Mouse (Mus musculus) adrenal gland, postnatal 25 days (tissue): ENCODE results near the gene Gm45062. TPM values are rescaled to one million over a fixed set of nuclear protein-coding genes. Genes with fewer than 3 reads are reported as not detected.
"Not testable (repeated sequence)": the region's sequence is repeated elsewhere in the genome, so short reads cannot be mapped to it uniquely, and the experiment has no call there.

Experiments
- DNase-seq: peaks from one replicate; pipeline ENCODE4 v3.0.0; 2021; ENCODE audit warnings: mixed read lengths
- total RNA-seq: library from RNA; stranded (reverse); gene quantifications from 2 replicates; pipeline ENCODE4 v1.2.3, GENCODE M21; 2021

Gene Gm45062
- total RNA-seq, 1 experiment from 2014 or later, result not detected

DNA sequence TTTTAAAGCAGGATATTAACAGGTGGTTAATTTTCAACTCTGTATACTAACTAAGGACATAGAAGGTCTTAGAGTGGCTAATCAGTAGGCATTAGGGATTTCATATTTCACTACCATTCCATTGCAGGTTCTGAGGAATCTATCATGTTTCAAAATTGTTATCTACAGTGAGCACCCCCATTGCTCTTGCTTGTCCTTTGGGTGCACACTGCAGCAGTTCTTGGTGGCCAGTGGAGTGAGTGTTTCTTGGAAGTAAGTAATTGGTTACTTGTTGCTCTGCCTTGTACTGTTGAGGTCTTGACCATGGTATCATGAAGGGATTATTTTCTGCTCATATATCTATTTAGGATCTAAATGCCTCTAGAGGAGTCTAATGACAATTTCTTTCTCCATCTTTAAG is 57.0 kb downstream of the Gm45062 start:
- DNase-seq, result no peak

DNA sequence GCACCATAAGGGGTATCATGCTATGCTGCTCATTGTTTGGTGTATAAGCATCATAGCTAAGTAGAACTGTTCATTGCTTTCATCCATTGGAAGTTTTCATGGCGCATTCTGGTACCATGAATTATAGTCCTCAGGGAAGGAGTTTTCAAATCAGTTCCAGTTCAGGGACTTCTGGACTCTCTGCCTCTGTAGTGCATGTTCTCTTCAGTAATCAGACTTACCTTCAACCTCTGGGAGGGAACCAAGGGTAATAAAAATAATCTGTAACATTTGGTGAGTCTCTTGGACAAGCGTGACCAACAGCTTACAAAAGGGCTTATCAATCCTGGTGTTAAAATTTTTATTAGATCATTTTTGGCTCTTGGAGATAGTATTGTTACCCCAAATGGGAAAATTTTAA is 60.3 kb downstream of the Gm45062 start:
- DNase-seq, result no peak

DNA sequence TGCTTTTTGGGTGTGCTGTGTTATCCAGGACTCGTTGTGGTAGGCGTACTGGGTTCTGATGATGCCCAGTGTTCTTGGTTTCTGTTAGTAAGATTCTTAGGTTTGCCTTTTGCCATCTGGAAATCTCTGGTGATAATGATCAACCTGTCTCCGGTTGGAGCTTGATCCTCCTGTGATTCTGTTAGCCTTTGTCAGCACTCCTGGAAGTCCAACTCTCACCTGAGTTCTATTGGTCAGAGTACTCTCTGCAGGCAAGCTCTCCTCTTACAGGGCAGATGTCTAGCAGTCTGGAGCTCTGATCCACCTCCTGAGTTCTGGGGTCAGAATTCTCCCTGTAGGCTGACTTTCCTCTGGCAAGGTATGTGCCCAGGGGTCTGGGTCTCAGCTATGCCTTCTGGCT is 72.2 kb downstream of the Gm45062 start:
- DNase-seq, result not testable (repeated sequence)

DNA sequence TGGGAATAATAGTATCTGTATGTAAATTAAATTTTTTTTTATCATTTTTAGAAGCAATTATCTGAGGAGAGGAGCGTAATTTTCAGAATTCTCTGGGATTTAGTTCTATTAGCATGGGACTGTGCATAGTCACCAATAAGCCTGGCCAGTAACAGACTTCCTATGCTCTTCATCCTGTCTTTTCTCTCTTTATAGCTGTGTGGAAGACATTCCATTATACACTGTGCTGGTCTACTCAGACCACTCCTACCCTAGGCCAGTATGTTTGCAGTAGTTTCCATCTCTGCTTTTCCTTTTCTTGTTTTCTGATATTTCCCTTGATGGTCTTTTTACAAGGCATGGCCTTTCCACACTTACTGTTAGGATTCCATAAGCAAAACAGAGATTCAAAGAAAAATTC is 74.1 kb downstream of the Gm45062 start:
- DNase-seq, result no peak

DNA sequence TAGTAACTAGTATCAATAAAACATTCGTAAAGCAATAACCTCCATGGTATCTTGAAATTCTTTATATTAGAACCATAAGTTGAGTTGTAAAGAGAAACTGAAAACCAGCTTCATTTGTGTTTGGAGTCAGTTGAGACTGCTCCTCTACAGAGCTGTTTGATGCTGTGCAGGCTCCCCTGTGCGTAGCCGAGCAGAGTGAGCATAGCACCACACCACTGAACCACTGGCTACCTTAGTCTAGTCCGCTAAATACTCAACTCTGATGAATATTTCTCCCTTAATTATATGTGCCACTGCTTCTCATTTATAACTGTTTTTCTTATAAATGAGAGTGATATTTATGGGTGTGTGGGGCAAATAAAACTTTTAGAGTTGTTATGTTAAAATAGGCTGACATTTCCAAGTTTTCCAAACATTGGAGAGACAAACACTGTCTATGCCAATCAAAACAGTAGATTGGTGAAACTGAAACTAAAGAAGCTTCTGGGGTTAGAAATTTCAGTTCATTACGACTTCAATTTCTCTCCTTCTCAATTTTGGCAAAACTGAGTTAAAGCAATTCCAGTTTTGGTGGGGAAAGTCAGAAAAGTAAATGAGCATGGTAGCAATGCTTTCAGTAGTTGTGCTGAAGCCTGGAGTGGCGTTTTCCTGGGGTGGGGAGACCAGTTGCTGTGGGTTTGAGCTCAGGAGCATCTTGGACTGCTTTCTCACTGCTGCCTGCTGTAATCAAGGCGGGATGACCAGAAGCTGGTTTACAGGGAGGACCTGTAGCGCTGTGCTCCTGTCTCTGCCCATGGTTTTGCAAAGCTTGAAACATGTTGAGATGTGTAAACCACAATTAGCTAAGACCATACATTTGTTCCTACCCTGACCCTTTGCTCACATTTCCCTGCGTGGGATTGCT is 77.5 kb downstream of the Gm45062 start:
- no peak for DNase-seq

DNA sequence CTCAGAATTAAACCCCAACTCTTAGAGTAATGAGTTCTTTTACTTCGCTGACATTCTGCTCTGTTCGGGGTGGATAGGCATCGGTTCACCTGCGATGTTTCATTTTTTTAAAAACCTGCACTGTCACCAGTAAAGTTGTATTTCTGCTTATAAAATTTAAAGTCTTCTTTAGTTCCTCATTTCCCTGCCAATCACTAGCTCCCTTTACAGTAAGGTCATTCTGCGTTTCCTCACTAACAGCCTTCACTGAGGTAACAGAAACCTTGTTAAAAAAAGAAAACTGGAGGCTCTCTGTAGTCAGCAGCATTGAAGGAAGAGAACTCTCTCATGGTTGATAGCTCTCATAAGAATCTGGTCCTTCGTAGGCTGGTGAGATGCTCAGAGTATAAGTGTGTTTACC is 80.2 kb downstream of the Gm45062 start:
- DNase-seq, result no peak

DNA sequence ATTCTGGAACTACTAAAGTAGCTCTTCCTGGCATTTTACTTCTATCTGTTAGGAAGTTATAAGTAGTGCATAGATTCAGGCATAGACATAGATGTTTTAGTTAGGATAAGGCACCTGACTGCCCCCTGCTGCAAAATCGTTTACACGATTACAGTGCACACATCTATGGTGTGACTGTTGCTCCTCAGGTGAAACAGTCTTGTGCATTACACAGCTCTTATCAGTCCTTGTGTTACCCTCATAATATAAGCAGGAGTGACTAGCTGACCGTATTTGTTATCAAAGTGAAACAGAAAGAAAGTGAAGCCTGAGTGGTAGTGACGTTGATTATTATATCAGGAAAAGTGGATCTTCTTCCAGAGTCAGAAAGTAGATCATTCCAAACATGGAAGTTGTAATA is 84.0 kb downstream of the Gm45062 start:
- DNase-seq, result no peak

DNA sequence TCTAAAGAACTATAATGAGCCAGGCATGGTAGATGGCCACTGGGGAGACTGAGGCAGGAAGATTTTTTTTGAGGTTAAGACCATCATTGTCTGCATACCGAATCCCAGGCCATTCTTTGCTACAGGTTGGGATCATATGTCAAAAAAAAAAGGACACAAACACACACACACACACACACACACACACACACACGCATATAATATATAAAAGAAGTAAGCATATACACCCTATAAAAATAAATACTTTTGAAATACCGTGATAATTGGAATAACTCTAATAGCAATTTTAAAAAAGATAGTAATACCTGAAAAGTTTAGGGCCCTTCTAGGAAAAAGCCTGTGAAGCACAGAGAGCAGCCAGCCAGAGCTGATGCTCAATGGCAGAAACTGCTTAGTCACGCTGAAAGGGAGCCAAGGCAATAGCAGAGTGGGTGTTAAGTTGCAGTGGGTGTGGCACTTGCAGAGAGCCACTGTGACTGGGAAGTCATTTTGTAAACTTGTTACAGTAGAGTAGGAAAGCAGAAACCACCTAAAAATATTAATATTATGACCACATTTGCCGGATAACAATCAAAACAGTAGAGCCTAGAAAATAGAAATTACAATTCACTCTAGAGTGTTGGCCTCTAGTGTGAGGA is 86.1 kb downstream of the Gm45062 start:
- DNase-seq, result peak; percentile 13

DNA sequence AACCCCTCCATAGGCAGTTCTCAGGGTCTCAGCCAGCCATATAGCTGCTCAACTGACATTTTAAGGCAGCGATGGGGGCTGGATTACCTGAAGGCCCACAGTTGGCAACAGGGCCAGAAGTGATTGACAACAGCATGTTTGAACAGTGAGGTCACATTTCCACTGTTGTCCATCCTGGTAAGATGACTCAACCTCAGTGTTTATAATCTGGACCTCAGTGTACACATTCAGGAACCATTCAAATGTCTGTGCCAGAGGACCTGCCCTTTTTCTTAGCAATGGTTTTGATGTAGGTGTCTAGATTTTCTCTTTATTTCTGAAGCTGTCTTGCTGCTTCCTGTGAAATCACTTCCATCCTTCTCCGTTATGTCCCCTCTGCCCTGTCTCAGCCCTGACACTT is 87.9 kb downstream of the Gm45062 start:
- no peak for DNase-seq

DNA sequence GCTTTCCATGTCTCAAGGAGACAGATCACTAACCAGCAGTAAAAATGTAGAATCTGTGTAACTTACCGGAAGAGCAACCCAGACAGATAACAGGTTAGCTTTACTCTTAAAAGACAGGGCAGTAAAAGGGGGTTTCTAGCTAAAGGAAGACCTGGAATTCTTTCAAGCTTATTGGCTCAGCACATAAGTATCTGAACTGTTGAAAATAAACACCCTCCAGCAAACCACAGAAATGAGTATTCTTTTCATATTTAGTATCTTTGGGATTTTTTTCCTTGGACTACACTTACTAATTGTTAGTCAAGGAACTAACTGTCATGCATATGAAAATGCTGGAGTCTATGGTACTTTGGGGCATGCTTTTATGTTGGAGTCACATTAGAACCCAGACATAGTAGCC is 89.1 kb downstream of the Gm45062 start:
- DNase-seq, result no peak

DNA sequence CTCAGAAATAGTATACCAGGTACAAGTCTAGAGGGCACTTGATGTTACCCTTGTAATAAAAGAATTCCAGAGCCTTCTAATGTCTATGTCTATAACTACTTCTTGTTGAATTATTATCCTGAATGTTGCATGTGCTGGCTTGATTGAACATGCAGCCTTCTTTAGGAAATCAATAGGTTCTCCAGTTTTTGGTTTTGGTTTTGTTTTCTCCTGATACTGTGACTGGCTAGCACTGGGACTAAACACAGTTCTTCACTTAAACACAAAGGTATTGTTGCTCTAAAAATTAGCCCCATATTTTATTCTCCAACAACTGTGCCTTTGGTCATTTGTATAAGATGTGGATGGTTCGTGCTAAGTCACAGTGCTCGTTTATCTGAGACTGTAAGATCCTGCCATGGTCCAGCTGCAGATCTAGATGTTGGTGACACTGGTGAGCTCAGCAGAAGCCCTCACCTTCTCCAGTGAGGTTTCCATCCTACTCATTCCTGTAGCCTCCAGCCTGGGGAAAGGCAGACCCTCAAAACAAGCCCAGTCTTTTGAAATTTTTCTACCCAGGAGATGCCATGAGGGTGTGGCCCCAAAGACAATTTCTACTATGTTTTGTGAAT is 89.9 kb downstream of the Gm45062 start:
- no peak for DNase-seq

DNA sequence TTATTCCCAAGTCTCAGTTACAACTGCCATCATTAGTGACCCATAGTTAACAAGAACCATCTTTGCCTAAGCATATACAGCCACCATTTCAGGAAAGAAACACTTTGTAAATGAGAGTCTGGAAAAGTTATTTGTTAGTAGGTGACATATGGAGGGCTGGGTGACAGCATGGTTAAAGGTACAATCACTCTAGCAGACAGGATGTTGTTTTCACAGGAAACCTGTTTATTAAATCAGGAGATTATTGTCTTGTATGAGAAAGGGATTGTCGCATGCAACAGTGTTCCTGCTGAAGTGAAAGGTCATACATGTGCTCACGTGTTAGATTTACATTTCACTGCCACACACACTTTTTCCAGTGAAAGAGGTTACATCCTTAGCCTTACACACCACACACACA is 92.3 kb downstream of the Gm45062 start:
- no peak for DNase-seq

DNA sequence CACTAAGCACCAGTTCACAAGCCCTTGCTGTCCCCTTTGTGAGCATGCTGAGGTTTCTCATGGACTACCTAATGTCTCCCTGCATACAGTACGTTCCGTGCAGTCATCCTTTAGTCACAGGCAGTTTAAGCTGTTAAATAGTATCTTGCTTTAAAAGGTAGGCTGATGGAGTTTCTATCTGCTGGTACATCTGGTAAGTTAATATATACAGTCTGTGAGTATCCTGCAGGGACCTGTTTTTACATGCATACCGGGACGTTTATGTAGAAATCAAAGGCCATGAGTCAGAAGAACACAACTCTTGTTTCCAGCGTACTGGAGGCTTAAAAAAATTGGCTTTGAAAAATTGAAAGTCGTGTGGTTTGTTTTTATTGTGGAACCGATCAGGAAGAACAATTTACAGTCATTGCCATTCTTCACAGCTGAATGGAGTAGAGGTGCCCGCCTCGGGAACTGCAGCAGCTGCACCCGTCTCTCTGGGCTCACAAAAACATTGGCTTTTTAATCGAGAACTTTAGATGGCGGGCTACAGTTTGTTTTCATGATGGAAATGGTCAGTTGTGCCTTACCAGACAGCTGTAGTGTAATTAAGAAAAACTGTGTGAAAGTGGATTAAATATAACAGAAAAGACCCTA is 93.4 kb downstream of the Gm45062 start:
- no peak for DNase-seq

DNA sequence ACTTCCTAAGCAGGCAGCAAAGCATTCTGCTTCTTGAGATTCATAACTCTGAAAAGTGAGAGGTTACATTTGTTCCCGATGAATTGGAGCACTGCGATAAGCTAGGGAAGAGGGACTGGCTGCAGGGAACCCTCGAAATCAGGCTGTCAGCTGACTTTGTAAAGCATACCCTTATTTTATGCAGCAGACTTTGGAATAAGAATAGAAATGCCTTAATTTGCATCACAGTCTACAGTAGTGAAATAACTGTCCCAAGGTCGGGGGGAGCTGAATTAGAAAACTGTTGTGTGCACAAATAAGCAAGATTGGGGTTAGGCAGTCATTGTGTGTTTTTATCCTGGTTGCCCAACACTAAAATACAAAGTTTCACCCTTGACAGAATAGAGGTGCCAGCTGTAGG is 94.2 kb downstream of the Gm45062 start:
- no peak for DNase-seq

DNA sequence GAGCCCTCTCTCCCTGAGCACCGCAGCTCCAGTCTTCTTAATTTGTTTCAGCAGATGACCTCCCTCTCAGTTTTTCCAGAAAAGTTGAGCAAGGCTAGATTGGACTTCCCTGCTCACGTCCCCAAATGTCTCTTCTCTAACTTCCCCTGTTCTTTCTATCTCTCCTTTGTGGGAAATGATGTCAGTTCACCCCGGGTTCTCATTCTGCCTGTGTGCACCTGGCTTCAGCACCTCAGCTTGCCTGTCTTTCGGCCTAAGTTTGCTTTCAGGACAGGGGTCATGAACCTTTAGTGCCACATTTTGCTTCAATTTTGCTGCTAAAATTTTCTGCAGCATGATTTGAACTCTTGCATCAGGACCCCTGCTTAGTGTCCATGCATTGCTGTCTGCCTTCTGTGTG is 95.6 kb downstream of the Gm45062 start:
- no peak for DNase-seq

DNA sequence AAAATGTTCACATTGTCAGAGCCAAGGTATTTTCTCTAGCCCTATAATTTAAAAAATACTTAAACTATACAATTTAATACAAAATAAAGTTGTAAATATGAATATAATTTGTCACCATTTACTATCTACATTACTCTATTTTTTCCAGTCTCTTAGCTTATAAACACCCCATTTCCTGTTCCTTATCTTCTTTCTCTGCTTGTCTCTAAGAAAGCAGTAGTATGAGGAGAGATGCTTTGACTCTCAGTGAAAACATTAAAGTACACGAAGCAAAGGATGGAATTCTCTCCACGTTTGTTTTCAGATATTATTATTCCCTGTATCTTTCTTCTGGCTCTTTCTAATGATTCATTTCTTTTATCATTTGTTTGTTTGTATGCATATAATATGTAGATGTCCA is 99.0 kb downstream of the Gm45062 start:
- DNase-seq, result no peak

DNA sequence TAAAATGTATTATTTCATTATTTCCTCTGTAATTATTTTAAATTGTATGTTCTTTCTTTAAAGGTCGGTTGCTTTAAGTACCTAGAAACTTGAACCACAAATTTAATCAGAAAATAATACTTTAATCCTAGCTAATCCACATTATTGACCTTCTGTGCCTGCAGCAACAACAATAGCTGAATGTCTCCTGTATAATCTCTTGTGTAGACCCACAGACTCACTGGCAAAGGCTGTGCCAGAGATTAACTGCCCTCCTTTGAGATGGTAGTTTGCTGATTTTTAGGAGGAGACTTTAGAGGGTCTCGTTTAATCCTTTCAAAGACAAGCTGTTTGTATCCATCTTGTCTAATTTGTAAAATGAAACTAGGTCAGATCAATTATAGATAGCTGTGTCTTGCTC is 99.5 kb downstream of the Gm45062 start:
- DNase-seq, result no peak

DNA sequence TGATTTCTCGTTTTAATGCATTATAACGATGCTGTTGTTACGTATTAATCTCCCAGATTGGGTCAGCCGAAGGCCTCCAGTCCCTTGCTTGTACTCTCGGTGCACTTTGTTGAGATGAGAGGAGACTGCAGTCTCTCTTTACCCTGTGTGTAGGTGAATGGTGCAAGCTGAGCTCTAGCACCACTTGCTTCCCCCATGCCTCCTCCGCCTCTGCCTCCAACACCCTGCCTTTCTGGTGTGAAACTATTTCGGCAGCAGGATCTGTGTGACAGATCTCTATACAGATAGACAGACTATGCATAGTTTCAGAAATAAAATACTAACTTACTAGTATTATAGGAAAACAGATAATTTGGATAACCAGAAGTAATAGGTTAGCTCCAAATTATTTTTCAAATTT is 101.6 kb downstream of the Gm45062 start:
- DNase-seq, result no peak

DNA sequence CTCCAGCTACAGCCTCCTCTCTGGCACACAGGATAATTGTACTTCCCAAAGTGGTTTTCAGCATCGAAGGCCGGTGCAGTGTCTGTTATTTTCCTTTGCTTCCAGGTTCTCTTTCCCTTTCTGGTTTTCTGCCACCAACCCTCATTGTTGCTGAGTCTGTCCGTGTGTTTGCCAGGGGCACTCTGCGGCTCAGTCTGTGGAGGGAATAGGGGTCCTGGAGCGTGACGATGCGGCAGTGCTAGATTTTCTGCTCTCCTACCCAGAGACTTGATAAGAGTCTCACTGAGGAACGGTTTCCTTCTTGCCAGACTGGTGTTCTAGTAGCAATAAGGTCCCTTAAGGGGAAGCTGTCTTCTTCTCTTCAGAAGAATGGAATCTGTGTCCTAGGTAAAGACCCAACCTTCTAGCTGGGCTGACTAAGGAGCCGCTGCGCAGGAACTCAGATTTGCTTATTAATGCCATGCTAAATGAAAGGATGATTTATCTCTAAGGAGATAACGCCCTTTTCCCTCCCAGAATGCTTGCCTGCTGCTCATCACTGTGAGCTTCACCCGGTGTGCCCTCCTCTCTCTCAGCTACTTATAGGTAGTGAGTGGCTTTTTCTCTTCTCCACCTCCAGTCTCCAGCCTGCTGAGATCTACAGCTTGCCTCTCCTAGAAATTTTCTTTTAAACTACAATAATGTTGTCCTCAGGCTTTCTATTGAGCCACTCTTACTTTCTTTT is 104.9 kb downstream of the Gm45062 start:
- no peak for DNase-seq

DNA sequence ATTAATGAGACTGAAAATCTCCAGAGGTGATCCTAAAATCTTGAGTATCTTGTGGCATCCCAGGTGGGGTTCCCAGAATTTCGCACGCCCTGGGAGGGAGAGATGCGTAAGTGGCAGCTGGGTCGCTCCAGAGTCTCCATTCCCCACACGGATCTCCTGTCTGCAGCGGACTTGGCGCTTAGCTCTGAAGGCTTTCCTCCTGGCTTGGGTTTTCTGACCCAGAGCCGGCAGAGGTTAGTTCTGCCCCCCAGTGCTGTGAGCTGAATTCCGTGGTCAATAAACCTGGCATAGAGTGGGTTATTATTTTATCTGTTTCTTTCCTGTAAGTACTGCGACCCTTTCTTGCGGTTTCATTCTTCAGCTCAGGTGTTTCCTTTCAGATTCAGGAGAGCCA is 105.5 kb downstream of the Gm45062 start:
- no peak for DNase-seq

DNA sequence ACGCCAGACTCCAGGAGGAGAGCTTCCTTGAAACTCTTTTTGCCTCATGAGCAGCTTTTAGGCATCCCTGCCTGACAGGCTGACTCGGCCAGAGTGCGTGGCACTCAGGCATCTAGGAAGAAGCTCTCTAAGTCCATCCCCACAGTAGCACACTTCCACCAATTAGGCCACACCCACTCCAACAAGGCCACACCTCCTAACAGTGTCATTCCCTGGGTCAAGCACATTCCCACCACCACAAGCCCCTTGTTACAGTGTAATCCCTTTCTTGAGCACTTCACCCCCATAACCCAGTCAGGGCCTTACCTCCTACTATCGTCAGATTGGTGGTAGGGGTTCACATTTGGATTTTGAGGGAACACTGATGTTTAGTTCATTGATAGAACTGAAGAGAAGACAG is 108.4 kb downstream of the Gm45062 start:
- no peak for DNase-seq

DNA sequence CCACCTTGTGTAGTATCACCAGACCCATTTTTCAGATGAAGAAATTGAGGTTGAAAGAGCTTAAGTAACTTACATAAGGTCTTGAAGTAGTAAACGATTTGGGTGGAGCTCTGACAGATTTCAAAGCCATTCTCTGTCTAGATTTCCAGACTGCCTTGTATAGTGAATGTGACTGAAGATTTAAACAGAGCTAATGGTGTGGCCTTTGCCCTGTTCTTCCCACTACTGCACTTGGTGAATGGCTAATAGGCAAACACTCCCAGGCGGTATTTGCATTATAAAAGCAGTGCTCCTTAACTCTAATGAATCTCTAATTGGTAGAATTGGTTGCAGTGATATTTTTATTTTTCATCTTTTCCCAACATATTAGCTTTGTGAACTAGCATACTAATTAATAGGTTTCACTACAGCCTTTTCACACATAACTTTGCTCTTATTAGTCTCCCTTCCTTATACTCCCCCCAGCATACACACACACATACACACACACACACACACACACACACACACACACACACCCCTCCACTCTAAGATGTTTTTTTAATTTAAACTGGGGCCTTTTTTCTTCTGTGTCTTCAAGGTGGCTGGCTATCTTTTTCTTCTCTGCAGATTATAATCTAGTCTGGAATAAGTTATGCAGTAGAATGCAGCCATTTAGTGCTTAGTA is 109.1 kb downstream of the Gm45062 start:
- no peak for DNase-seq
